Mouse (Mus musculus): ENCODE measurements around the gene Arhgap22. TPM values are rescaled to one million over a fixed set of nuclear protein-coding genes. Genes with fewer than 3 reads are reported as not detected.

The Arhgap22 gene
- total RNA-seq (2014; rRNA removed) (1.8 and 3.3 TPM in 2 replicates), polyA plus RNA-seq (2015; fragmentation: Nextera tagmentation; extraction: Ambion mirVana) (2.2 and 3.9 TPM in 2 replicates)

- DNase-seq (peak; percentile 89), ATAC-seq (peak; percentile 88)
- Histone ChIP-seq H3K4me3 (ENCODE audit: low read depth, low read length) (peak within 1 kb of the TSS; percentile 11; the same call in 1 of the 2 replicates), H3K9me3 (ENCODE audit: low read length) (no peaks in the 10 kb centered on the region), H3K27ac (ENCODE audit: low read depth, low read length) (no peak within 1 kb of the TSS), H3K4me1 (ENCODE audit: insufficient read depth) (no peaks in the 10 kb centered on the region), H3K27me3 (ENCODE audit: insufficient read depth, low read length) (no peaks in the 10 kb centered on the region), H3K36me3 (ENCODE audit: insufficient read depth) (no peaks in the 10 kb centered on the region), H3K4me2 (ENCODE audit: low read depth) (peak within 1 kb of the TSS; percentile 48), H3K9ac (0 out of 2 replicates have a peak within 1 kb of the TSS, but pooled peaks have one; percentile 6)
- WGBS = 19% methylated on average over 28 of the region's 28 CpGs
- TF ChIP-seq CTCF (IDR thresholded peaks at IDR 0.05; ENCODE audit: low read depth) = peak; percentile 100
Measured at GRCm38 (mm10) chr14:33213823-33214766, at the start of gene Arhgap22. TSS of gene Arhgap22 (plus strand) at chr14:33214026.

GRCm38 (mm10) chr14:33168750-33169149 is 45.1 kb upstream of the Arhgap22 start:
- H3K4me3 ChIP-seq (ENCODE audit: low read depth, low read length) = no peak overlapping the region
- H3K27me3 ChIP-seq (ENCODE audit: insufficient read depth, low read length) = no peaks in the 10 kb centered on the region
- H3K27ac ChIP-seq (ENCODE audit: low read depth, low read length) = no peak overlapping the region
- H3K9ac ChIP-seq = no peak overlapping the region
- TF ChIP-seq CTCF (IDR thresholded peaks at IDR 0.05; ENCODE audit: low read depth) = no peak
- ATAC-seq (no peak), DNase-seq (no peak)
- no peaks in the 10 kb centered on the region for H3K36me3 ChIP-seq (ENCODE audit: insufficient read depth)
- no peaks in the 10 kb centered on the region for H3K9me3 ChIP-seq (ENCODE audit: low read length)
- H3K4me2 ChIP-seq (ENCODE audit: low read depth) = no peak overlapping the region
- 91% methylated on average over 4 of the region's 4 CpGs for whole genome bisulfite sequencing
- H3K4me1 ChIP-seq (ENCODE audit: insufficient read depth) = no peaks in the 10 kb centered on the region

GRCm38 (mm10) chr14:33171942-33172341 is 41.9 kb upstream of the Arhgap22 start:
- Histone ChIP-seq H3K27ac (ENCODE audit: low read depth, low read length) (no peak overlapping the region), H3K4me2 (ENCODE audit: low read depth) (no peak overlapping the region), H3K4me3 (ENCODE audit: low read depth, low read length) (no peak overlapping the region), H3K9ac (no peak overlapping the region), H3K27me3 (ENCODE audit: insufficient read depth, low read length) (no peaks in the 10 kb centered on the region), H3K36me3 (ENCODE audit: insufficient read depth) (no peaks in the 10 kb centered on the region), H3K4me1 (ENCODE audit: insufficient read depth) (no peaks in the 10 kb centered on the region), H3K9me3 (ENCODE audit: low read length) (no peaks in the 10 kb centered on the region)
- 75% methylated on average over 1 of the region's 1 CpGs for WGBS
- no peak for TF ChIP-seq CTCF (IDR thresholded peaks at IDR 0.05; ENCODE audit: low read depth)
- ATAC-seq (no peak), DNase-seq (no peak)

- Histone ChIP-seq H3K9ac (no peak overlapping the region), H3K27me3 (ENCODE audit: insufficient read depth, low read length) (no peaks in the 10 kb centered on the region), H3K27ac (ENCODE audit: low read depth, low read length) (no peak overlapping the region), H3K4me3 (ENCODE audit: low read depth, low read length) (no peak overlapping the region), H3K9me3 (ENCODE audit: low read length) (no peaks in the 10 kb centered on the region), H3K4me1 (ENCODE audit: insufficient read depth) (no peaks in the 10 kb centered on the region), H3K36me3 (ENCODE audit: insufficient read depth) (no peaks in the 10 kb centered on the region), H3K4me2 (ENCODE audit: low read depth) (no peak overlapping the region)
- ATAC-seq (no peak), DNase-seq (no peak)
- no peak for TF ChIP-seq CTCF (IDR thresholded peaks at IDR 0.05; ENCODE audit: low read depth)
- 70% methylated on average over 4 of the region's 4 CpGs for WGBS
Measured at GRCm38 (mm10) chr14:33175059-33175821, 38.6 kb upstream of the Arhgap22 start.

GRCm38 (mm10) chr14:33180102-33180501 is 33.7 kb upstream of the Arhgap22 start:
- DNase-seq (peak; percentile 9), ATAC-seq (0 out of 2 replicates have a peak, but pooled peaks have one; percentile 20)
- H3K4me3 ChIP-seq (ENCODE audit: low read depth, low read length) = no peak overlapping the region
- WGBS = 70% methylated on average over 5 of the region's 5 CpGs
- TF ChIP-seq CTCF (IDR thresholded peaks at IDR 0.05; ENCODE audit: low read depth) = no peak
- H3K4me2 ChIP-seq (ENCODE audit: low read depth) = no peak overlapping the region
- no peaks in the 10 kb centered on the region for H3K9me3 ChIP-seq (ENCODE audit: low read length)
- no peak overlapping the region for H3K27ac ChIP-seq (ENCODE audit: low read depth, low read length)
- H3K27me3 ChIP-seq (ENCODE audit: insufficient read depth, low read length) = no peaks in the 10 kb centered on the region
- no peaks in the 10 kb centered on the region for H3K36me3 ChIP-seq (ENCODE audit: insufficient read depth)
- no peaks in the 10 kb centered on the region for H3K4me1 ChIP-seq (ENCODE audit: insufficient read depth)
- H3K9ac ChIP-seq = no peak overlapping the region

- WGBS = 89% methylated on average over 11 of the region's 11 CpGs
- DNase-seq (no peak), ATAC-seq (no peak)
- H3K27ac ChIP-seq (ENCODE audit: low read depth, low read length) = no peak within 1 kb of the TSS
- no peak within 1 kb of the TSS for H3K4me2 ChIP-seq (ENCODE audit: low read depth)
- H3K4me1 ChIP-seq (ENCODE audit: insufficient read depth) = no peaks in the 10 kb centered on the region
- no peak for TF ChIP-seq CTCF (IDR thresholded peaks at IDR 0.05; ENCODE audit: low read depth)
- H3K4me3 ChIP-seq (ENCODE audit: low read depth, low read length) = no peak within 1 kb of the TSS
- no peak within 1 kb of the TSS for H3K9ac ChIP-seq
- H3K36me3 ChIP-seq (ENCODE audit: insufficient read depth) = no peaks in the 10 kb centered on the region
- no peaks in the 10 kb centered on the region for H3K27me3 ChIP-seq (ENCODE audit: insufficient read depth, low read length)
- no peaks in the 10 kb centered on the region for H3K9me3 ChIP-seq (ENCODE audit: low read length)
Measured at GRCm38 (mm10) chr14:33185068-33185800, 28.6 kb upstream of the Arhgap22 start, which contains the start of gene Wdfy4. TSS of gene Wdfy4 (minus strand) at chr14:33185508.

Measured in forebrain, postnatal 0 days (tissue).